Mouse (Mus musculus) T-helper 1 cell (primary cell): ENCODE measurements at regions not wholly inside any gene's neighbourhood (a gene's known extent, or its start where the extent isn't known, plus 50 kb on each side); places are given as distances from the start of the nearest gene placed in this dataset.

Experiments
- in situ Hi-C: fragments of 300-600 bp; cut with MboI, MseI; formaldehyde crosslinking; loops from one replicate; pipeline ENCODE4 v1.15.1; 2025; ENCODE audit warnings: high pct_unique_total_duplicates

DNA sequence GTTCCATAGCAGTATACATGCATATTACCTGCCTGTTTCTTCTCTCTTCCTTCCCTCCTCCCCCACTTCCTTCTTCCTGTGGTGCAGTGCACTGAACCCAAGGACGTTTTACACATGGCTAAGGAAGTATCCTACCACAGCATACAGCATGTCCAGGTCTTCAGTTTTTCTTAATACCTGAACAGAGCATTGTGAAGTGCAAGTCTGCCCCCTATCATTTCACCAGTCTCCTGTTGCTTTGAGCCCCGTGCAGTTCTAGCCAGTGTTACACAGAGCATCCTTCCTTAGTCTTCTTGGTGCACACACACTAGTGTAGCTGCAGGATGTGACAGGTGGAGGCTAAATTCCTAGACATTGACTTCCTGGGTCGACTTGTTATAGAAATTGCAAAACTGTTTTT, 53.7 kb upstream of the Foxb1 start:
- in situ Hi-C loops: no loop called here

DNA sequence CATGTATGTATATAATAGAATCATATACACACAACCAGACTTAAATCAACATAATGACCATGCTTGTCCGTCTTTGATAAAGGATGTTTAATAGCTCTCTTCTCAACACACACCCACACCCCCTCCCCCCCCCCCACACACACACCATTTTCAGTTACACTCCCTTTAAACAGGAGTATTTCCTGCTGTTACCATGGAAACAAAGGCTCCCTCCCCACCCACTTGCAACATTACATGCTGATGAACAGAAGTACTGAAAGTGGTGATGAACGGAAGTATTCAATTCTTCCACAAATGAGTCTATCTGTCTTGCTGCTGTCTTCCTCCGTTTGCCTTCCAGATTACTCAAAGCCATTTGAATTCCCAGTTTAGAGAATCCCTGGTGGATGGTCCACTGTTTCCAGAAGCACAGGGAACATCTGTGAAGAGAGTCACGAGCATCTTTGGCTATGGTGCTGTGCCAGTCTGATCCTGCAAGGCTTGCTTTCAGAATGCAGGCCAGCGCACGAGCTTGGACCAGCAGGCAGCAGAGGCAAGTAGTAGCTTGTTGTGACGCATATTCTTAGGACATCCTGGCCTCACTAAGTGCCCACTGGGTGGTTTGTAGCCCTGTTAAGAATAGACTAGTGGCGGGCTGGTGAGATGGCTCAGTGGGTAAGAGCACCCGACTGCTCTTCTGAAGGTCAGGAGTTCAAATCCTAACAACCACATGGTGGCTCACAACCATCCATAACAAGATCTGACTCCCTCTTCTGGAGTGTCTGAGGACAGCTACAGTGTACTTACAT, 62.6 kb upstream of the Foxb1 start:
- in situ Hi-C loops: no loop called here

DNA sequence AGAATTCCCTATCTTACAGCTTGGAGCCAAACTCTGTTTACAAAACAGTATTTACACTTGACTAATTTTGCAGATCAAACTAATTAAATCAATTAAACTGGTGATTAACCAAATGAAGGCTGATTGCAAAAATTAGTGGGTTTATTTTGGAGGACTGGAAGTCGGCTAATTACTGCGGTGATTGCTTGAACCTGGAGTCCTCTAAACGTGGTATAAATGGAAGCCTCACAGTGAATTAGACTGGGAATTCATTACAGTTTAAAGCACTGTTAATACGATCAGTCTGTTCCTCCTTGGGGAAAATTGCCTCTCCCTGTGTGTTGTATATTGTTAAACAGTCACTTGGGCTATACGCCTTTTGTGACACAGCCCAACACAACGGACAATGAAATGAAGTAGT, 67.7 kb upstream of the Foxb1 start:
- in situ Hi-C loops: loop anchor here (25.0 kb wide), 1 partner anchor 1809 kb away; no protein-coding TSS in a partner anchor

DNA sequence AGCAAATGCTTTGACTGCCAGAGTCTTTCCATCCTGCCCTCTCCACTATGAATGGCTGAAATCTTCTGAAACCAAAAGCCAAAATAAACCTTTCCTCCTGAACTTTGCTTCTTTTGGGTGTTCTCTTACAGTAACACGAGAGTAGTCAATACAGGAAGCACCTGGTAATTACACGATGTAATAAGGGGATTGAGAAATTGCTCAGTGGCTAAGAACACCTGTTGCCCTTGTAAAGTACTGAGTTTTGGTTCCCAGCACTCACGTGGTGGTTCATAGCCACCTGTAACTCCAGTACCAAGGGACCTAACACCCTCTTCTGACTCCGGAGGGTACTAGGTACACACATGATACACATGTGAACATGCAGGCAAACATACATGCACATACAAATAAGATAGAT, 74.7 kb upstream of the Foxb1 start:
- in situ Hi-C loops: loop anchor here (25.0 kb wide), 1 partner anchor 1802 kb away; no protein-coding TSS in a partner anchor

DNA sequence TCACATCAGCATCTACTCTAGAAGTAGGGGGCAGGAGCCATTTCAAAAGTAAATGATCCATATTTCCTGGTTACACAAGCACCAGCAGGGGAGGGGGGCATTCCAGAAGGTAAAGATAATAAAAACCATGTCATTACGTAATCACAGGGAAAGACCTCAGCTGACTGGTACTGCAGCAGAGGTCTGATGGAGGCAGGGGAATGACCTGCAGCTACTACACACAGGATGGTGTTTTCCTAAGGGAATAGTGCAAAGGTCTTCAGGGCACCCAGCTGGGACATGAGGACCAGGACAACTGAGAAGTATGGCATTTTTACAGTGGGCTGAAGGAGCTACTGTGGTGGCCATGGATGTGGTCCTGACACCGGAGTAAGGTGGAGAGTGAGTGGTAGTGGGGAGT, 78.5 kb upstream of the Foxb1 start:
- in situ Hi-C loops: loop anchor here (25.0 kb wide), 1 partner anchor 1798 kb away; no protein-coding TSS in a partner anchor

DNA sequence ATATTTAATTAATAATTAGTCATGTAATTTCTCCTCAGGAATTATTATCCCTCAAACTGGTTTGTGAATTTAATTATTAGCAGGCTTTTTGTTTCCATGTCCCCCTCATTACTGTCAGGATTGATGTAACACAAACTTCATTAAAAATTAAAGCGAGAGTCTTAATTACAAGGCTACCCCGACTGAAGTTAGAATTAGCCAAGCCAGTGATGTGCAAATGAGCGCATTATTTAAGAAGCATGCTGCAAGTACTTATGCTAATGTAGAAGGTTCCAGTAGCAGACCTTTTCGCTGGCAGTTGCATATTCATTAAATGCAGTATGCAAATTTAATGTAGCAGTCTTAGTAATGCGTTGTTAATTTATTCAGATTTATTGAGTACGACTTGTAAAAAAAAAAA, 84.0 kb upstream of the Foxb1 start:
- in situ Hi-C loops: loop anchor here (25.0 kb wide), 1 partner anchor 1793 kb away; no protein-coding TSS in a partner anchor

DNA sequence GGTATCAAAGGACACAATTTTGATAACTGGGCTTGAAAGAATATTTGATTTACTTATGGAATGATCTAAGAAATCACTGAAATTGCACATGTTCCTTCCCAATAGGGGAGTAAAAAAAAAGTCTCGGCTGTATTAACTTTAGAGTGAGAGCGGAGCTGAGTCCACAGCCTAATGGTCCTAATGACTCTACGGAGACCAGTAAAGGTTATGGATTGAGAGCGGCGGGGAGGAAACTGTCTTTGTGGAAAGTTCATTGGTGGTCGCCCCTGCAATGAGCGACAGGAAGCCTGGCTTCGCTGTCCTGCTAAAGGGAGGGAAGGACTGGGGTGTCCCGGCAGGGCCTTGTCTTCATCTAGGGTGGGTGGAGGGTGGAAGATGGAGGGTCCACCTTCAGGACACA, 84.5 kb upstream of the Foxb1 start:
- in situ Hi-C loops: loop anchor here (25.0 kb wide), 1 partner anchor 1792 kb away; no protein-coding TSS in a partner anchor

DNA sequence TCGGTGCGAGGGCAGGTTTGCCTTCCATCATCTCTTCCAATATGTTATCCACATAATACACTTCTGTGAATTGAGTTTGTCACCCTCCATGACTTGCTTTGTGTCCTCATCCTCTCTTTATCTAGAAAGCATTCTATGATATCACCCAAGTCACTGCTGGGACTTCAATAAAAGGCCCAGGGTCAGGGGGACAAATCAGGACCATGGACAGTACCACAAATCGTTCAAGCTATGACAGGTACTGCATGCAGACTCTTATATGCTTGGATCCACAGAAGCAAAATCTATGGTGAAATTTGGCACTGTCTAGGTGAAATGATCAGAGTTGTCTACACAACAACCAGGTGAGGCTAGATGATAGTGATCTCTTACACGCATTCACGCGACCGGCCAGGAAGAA, 95.9 kb upstream of the Foxb1 start:
- in situ Hi-C loops: no loop called here

DNA sequence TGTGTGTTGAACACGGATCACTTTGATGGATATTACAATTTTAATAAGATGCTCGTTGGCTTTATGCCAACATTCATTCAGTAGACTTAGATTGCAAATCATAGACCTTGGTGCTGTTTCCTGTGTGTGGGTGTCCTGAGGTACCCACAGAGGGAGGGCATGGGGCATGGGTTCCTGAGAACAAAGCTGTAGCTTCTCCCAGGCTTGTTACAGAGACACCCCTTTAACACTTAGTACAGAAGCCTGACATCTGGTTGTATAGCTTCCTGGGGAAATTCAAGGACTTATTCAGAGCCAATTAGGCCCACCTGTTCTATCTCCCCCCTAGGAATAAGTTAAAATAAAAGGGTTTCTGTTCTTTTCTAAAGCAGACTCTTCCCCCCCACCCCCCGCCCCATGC, 97.9 kb upstream of the Foxb1 start:
- in situ Hi-C loops: no loop called here

DNA sequence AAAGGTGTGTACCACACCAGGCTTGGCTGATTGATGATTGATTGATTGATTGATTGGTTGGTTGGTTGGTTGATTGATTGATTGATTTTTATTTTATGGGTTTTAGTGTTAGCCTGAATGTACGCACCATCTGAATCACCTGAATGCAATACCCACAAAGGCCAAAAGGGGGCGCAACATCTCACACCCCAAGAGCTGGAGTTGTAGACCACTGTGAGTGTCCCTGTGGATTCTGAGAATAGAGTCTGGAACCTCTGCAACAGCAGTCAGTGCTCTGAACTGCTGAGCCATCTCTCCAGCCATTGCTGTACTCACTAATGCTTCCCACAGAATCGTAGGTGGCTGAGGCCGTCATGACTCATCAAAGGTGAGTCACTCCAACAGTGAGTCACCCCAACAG, 109.4 kb upstream of the Foxb1 start:
- in situ Hi-C loops: no loop called here

DNA sequence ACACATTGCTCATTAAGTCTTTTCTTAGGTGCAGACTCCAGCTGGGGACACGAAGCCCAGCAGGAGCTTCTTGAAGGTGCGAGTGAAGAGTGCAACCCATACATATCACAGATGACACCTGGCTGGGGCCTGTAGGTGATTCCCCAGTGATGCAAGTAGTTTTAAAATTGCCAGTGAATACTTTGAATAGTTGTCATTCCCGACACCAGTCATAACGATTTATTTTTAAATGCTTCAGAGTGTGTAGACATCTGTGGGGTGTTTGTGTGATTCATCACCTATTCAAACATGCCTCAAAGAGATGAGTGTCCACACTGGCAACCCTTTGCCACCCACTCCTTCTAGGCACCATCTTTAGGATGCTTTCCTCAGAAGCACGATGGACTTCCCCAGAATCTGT, 102.9 kb upstream of the Bnip2 start:
- in situ Hi-C loops: no loop called here

DNA sequence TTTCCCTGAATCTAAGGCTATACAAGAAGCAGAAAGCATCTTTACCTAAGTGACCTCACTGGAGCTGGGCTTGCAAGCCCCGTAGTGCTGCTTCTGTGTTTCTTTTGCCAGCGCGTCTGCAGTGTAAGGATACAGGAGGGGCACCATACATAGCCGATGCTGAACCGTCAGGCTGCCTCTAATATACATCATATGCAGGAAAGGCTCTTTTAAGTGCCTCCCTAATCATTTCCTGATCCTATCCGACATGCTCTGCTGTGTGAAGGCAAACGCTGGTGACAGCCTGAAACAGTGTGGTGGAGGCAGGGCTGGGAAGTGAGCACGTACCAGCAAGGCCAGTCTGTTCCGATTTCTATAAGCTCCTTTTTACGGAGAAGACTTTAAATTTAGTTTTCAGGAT, 91.2 kb upstream of the Bnip2 start:
- in situ Hi-C loops: no loop called here

DNA sequence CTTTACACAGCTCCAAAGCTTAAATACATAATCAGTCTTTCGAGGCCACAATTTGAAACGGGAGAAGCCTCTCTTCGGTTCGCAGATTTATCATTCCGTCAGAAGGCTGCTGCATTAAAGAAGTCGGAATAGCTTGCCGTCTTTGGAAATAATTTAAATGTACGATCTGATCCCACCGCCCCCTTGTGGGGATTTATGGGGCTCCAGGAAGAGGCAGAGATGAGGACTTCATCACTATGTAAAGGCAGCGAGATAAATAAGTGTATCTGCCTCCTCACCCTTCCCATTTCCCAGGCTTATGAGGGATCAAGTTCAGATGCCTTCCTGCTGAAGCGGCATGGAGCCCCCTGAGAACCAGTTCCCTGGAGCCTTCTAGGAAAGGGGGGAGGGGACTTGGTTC, 89.9 kb upstream of the Bnip2 start:
- in situ Hi-C loops: no loop called here

DNA sequence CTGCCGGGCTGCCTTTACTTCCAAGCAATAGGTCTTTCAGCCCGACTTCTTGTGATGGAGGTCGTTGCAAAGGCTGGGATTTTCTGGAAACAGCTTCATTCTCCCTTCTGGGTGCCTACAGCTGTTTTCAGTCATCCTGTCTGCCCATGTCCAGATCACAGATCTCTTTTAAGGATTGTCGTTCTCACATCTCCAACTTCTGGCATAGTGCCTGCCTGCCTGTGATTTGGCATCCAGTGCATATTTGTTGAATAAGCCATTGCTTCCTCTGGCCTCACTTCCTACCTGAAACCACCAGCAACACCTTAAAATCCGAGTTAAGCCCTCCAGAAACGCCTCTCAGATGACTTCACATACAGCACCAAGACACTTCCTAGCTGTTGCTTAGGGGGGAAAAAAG, 88.4 kb upstream of the Bnip2 start:
- in situ Hi-C loops: no loop called here

DNA sequence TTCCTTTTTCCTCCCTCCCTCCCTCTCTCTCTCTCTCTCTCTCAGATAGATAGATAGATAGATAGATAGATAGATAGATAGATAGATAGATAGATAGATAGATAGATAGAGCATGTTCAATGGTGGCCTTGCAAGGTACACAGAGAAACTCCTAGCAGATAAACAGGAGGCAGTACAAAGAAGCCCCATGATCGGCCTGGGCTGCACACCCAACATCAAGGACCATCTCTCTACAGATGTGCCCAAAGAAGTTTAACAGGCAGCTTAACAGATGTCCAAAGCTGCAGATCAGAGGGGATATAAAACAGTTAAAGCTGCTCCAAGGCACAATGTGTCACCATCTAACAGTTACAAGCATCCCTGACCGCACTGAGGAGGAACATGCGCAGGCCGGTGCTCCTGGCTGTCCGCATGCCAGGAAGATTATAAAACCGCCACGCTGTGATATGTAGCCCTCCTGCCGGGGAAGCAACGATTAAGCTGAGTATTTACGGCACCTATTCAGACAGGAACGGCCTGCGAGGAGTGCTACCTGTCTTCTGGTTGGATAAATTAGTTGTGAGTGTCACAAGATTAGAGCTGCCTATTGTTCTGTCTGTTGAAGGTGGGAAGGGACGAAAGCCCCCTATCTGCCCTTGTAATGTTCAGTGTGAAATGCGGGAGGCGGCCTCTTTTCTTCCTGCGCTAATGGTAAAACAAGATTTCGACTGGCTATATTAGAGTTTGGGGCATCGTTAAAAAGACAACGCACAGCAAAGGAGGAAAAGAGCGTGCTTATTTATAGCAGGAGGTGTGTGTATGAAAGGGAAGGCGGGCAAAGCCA, 81.9 kb upstream of the Bnip2 start:
- in situ Hi-C loops: no loop called here

DNA sequence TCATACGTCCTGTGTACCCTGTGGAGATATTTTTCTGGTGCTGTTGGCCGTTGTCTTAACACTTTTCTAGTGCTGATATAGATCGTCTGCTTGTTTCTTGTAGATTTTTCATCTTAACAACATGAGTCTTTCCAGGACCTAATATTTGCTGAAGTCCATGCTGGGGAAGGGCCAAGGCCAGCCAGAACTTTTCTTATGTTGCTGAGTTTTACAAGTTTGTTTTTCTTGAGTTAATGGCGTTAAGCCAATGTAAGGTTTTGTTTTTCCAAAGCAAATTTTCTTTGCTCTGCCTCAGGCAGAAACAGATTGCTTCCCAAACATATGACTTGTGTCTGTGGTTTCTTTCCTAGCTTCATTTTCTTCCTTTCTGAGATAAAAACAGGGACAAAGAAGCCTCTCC, 78.6 kb upstream of the Bnip2 start:
- in situ Hi-C loops: no loop called here

DNA sequence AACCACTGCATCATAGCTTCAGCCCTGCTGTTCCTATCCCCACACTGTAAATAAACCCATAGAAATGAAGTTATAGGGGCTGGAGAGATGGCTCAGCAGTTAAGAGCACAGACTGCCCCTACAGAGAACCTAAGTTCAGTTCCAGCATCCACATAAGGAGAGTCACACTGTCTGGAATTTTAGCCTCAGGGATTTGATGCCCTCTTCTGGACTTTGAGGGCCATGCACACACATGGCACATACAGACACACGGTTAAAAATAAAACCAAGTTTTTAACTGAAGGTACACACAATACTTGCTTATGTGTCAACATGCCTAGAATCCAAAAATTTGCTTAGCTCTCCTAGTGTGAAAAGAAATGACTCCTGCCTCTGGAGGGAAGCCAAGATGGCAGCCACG, 61.1 kb upstream of the Bnip2 start:
- in situ Hi-C loops: no loop called here

DNA sequence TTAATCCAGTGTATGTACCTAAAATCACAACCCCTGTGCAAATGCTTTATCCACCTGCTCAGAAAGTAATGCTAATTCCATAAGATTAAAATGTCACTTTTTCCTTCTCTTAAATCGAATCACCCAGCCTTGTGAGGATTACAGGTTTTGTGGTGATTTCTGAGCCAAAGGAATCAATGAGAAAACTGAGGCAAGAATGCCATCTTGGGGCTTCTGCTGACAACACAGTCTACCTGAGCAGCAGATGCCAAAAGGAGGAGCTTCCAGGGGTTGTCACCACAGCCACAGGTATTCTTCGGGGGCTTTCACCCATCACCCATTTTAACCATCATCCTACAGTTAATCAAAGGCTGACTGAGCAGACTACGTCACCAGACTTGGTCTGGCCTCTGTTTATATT, 51.4 kb upstream of the Bnip2 start:
- in situ Hi-C loops: loop anchor here (10.0 kb wide), 1 partner anchor 803 kb away; no protein-coding TSS in a partner anchor
